Mouse (Mus musculus): ENCODE measurements at regions not wholly inside any gene's neighbourhood (a gene's known extent, or its start where the extent isn't known, plus 50 kb on each side); places are given as distances from the start of the nearest gene placed in this dataset.
A peak's percentile ranks its signal among the peaks of the same experiment; 100 is the strongest.
"Not testable (repeated sequence)": the region's sequence is repeated elsewhere in the genome, so short reads cannot be mapped to it uniquely, and the experiment has no call there.

DNA sequence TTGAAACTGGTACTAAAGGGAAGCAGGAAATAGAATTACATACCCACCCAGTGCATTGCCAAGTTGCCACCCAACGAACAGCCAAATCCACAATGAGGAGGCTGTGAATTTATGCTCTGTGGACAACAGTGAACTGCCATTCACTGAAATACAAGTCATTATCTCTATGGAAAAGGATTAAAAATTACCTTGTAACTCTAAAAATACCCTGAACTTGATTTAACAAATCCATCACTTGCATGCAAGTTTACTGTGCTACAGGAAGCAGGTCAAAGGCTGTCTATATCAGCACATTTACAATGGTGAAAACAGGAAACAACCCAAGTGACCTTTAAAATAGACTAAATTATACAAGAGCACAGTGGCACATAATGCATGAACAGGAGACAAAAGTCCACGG lies 202.2 kb upstream of the Sema6d start:
- DNase-seq (ENCODE audit: low spot score): no peak

DNA sequence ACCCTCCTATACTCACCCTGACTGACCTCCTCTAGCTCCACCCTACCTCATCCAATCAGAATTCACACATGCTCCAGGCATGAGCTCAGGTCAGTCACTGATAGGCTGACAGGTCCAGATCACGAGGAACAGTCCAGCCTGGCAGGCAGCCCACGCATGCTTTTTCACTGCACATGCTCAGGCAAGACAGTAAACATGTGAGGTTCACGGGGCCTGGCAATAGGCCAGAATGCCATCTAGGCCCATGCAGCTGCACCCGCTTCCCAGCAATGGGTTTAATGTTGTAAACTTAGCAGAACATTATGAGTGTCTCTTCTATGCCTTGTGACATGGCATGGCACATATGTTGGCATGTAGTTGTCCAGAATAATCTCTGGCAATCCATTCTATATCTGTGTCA lies 177.8 kb upstream of the Sema6d start:
- DNase-seq (ENCODE audit: low spot score): not testable (repeated sequence)

DNA sequence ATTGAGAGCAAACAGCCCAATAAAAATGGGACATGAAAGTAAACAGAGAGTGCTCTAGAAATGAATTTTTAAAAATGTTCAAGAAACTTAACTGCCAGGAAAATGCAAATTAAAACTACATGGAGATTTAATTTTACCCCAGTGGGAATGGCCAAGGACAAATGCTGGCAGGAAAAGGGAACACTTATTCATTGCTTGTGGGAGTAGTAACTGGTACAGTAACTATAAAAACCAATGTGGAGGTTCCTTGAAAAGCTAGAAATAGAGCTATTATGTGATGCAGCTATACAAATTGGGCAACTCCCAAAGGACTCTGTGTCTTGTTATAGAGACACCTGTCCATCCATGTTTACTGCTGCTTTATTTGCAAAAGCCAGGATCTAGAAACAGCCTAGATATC lies 175.7 kb upstream of the Sema6d start:
- no peak for DNase-seq (ENCODE audit: low spot score)

DNA sequence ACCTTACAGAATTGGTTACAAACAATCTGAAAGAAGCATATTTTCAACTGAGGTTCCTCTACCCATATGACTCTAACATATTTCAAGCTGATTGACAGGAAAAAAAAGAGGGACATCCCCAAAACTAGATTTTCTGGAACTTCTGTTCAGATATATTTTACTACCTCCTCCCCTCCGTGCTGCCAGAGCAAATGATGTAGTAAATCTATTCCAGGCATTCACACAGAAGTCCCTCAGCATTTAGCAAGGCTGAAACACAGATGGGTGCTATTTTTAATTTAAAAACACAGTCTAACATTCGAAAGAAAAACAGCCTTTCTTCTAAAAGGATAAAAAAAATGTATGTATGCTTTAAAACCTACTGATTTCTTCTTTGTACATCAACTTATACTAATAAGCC lies 169.4 kb upstream of the Sema6d start:
- peak; percentile 12 for DNase-seq (ENCODE audit: low spot score)

DNA sequence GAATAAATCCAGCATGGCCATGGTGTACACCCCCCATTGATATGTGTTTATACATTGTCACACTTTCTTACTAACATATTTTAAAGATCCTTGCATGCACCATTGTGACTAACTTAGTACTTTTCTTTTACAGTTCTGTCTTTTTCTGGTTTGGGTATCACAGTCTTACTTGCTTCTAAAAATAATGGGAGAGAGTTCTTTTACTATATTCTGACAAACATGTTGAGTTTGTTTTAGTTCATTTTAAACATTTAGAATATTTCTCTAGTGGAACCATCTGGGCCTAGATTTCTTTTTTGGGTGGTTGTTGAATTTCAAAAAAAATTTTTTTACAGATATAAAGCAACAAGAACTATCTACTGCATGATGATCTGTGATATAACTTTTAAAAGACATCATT lies 161.7 kb upstream of the Sema6d start:
- DNase-seq (ENCODE audit: low spot score): no peak

DNA sequence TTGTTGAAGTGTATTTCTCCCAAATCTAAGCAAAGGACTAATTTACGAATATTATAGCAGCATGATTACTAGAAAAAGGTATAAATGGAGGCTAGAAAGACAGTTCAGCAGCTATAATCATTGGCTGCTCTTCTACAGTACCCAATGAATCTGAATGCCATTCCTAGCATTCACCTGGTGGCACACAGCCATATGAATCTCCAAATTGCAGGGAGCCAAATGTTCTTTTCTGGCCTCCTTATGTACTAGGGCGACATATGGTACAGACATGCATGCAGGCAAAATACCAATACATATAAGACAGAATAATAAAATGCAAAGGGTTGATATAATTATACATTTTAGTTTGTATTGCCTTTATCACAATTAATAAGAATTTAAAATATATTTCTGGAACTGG lies 152.9 kb upstream of the Sema6d start:
- no peak for DNase-seq (ENCODE audit: low spot score)

DNA sequence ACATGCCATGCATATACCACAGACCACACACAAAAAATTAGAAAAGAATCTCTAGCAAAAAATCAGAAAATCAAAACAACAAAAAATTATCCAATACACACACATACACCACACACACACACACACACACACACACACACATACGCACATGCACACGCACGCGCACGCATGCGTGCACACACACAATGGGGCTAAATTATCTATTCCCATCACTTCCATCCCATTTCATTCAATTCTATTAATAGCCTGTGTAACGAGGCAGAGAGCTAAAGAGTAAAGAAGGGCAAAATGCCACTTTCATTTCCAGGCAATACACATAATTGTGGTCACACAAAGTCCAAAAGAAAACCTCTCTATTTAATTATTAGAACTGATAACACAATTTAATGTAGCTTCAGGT lies 126.2 kb upstream of the Sema6d start:
- DNase-seq (ENCODE audit: low spot score): no peak

DNA sequence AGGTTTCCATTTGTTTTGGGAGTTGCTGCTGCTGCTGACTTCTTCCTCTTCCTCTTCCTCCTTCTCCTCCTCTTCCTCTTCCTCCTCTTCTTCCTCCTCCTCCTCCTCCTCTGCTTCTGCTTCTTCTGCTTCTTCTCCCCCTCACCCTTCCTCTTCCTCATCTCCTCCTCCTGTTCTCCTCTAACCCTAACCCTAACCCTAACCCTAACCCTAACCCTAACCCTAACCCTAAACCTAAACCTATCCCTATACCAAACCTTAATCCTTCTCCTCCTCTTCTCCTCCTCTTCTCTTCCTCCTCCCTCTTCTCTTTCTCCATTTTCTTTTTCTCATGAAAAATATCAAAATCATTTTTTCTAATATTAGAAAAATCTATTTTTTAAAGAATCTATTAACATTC lies 86.3 kb upstream of the Sema6d start:
- no peak for DNase-seq (ENCODE audit: low spot score)

DNA sequence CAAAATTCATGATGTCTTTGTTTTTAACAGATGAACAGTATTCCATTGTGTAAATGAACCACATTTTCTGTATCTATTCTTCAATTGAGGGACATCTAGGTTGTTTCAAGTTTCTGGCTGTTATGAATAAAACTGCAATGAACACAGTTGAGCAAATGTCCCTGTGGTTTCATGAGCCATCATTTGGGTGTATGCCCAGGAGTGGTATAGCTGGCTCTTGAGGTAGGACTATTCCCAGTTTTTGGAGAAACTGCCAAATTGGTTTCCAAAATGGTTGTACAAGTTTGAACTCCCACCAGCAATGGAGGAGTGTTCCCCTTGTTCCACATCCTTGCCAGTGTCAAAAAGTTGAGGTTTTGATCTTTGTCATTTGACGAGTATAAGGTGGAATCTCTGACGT lies 74.2 kb upstream of the Sema6d start:
- no peak for DNase-seq (ENCODE audit: low spot score)

All from layer of hippocampus, adult 9-10 months (tissue).